Mouse (Mus musculus): ENCODE measurements at regions not wholly inside any gene's neighbourhood (a gene's known extent, or its start where the extent isn't known, plus 50 kb on each side); places are given as distances from the start of the nearest gene placed in this dataset.

DNA sequence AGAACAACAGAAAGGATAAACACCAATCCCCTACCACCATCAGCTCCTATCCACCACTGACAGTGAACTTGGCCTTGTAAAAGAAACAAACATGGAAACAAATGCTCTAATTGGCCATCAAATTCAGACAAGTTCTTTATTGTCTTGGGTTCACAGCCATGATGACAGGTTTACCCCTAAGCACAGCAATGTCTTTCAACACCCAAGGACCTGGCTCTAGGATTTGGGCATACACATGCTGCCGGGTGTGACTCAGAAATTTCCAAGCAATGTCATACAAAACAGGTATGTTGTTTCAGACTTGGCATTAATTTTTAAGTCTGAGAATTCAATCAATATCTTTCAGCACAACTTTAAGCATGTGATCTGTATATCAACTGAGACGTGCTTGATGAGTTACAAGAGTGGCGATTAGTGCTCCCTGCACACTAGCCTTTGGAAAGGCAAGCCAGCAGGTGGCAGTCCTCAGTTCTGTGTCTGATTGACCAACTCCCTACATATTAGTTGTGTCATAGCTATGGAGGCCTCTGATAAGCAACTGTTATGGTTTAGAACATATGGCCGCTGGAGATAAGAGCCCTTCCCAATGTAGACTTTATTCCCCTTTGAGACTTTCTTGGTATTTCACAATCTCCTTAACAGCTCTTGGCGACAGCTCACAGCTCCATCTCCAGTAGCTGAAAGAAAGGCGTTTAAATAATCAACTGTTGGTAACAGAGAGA is 149.2 kb upstream of the Bmp4 start:
- Histone ChIP-seq H3K4me1 (replicated peaks; ENCODE audit: low read depth, low read length) (no peaks in the 10 kb centered on the region), H3K36me3 (ENCODE audit: insufficient read depth, low read length) (no peaks in the 10 kb centered on the region), H3K4me3 (replicated peaks; ENCODE audit: low read length) (no peak overlapping the region), H3K27me3 (ENCODE audit: insufficient read depth, low read length) (no peaks in the 10 kb centered on the region), H3K9me3 (ENCODE audit: low read length) (0 out of 2 replicates have a peak, but pooled peaks cover 7% of the 10 kb centered on the region)
- TF ChIP-seq POU5F1 (IDR thresholded peaks at IDR 0.05; ENCODE audit: borderline replicate concordance, low read length) (no peak), NANOG (IDR thresholded peaks at IDR 0.05; ENCODE audit: borderline replicate concordance, low read length) (no peak), CTCF (conservative IDR thresholded peaks at IDR 0.05; ENCODE audit: low read length) (no peak)

DNA sequence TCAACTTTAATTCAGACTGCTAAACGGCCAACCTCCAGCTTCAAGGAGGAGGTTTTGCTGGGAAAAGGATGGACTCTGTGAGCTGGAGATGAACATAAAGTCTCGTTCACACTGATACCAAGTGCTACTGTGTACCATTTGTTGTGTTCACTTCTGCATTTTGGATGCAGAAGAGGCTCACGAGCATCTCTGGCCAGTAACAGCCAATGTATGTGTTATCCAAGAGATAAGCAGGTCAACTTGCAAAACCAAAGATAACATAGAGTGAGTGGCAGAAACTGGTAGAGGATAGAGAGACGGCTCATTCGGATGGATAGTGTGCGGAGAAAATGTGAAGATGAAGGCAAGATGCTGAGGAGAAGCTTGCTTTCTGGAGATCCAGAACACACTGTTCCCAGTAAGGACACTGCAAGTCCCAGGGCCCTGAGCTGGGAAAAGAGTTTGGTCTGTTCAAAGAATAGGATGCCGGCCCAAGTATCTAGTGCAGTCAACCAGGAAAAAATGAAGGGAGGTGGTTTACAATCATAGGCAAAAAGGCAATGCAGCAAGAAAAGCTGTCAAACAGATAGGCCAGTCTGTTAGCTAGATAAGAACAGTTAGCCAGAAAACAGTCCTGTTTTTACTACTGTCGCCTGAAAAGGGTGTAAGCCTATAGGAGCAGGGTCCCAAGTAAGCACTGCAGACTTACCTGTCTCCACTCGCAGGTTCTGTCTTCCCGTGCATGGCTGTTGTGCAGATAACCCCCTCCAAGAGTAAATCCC is 145.7 kb upstream of the Bmp4 start:
- no peaks in the 10 kb centered on the region for H3K4me1 ChIP-seq (replicated peaks; ENCODE audit: low read depth, low read length)
- H3K36me3 ChIP-seq (ENCODE audit: insufficient read depth, low read length) = no peaks in the 10 kb centered on the region
- H3K27me3 ChIP-seq (ENCODE audit: insufficient read depth, low read length) = no peaks in the 10 kb centered on the region
- TF ChIP-seq NANOG (IDR thresholded peaks at IDR 0.05; ENCODE audit: borderline replicate concordance, low read length) (no peak), CTCF (conservative IDR thresholded peaks at IDR 0.05; ENCODE audit: low read length) (no peak), POU5F1 (IDR thresholded peaks at IDR 0.05; ENCODE audit: borderline replicate concordance, low read length) (no peak)
- no peak overlapping the region for H3K4me3 ChIP-seq (replicated peaks; ENCODE audit: low read length)
- H3K9me3 ChIP-seq (ENCODE audit: low read length) = 0 out of 2 replicates have a peak, but pooled peaks cover 7% of the 10 kb centered on the region

DNA sequence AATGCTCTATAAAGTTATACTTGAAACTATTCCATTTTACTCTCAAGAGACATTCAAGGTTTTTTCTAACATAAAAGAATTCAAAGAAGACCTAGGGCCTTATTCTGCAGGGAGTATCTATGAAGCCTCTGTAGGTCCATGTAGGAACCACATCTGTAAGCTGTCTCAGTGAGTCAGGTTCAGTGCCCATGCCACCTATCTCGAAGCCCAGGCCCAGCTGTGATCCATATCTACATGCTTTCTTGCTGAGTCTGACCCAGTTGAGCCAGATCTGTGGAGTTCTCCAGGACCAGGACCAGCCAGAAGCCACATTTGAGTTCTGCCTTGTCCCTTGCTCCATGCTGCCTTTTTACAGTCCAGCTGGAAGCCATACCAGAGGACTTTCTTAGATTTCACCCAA is 142.2 kb upstream of the Bmp4 start:
- Histone ChIP-seq H3K9me3 (ENCODE audit: low read length) (peaks cover 8% of the 10 kb centered on the region; the same call in 1 of the 2 replicates), H3K27me3 (ENCODE audit: insufficient read depth, low read length) (peaks cover 3% of the 10 kb centered on the region; the same call in 1 of the 2 replicates), H3K4me1 (replicated peaks; ENCODE audit: low read depth, low read length) (no peaks in the 10 kb centered on the region), H3K4me3 (replicated peaks; ENCODE audit: low read length) (no peak overlapping the region), H3K36me3 (ENCODE audit: insufficient read depth, low read length) (no peaks in the 10 kb centered on the region)
- no peak for TF ChIP-seq NANOG (IDR thresholded peaks at IDR 0.05; ENCODE audit: borderline replicate concordance, low read length)
- no peak for TF ChIP-seq POU5F1 (IDR thresholded peaks at IDR 0.05; ENCODE audit: borderline replicate concordance, low read length)
- TF ChIP-seq CTCF (conservative IDR thresholded peaks at IDR 0.05; ENCODE audit: low read length) = no peak

DNA sequence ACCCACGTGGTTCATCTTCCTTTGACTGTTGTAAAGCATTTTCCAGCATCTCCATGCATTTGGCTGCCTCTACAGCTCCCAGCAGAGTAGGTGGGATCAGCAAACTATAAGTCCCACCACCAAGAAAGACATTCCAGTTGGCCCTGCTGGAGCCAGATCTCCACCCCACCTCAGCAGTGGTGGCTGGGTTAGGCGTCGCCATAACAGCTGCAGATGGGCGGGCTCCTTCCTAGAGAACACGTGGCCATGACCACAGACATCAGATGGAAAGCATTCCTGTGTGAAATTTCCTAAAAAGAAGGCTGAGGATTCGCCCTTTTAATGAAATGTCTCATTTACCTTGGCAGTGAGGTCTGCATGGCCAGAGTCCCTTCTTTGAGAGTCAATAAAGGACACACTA is 140.0 kb upstream of the Bmp4 start:
- H3K9me3 ChIP-seq (ENCODE audit: low read length) = peaks cover 8% of the 10 kb centered on the region; the same call in 1 of the 2 replicates
- H3K36me3 ChIP-seq (ENCODE audit: insufficient read depth, low read length) = no peaks in the 10 kb centered on the region
- H3K4me3 ChIP-seq (replicated peaks; ENCODE audit: low read length) = no peak overlapping the region
- peaks cover 3% of the 10 kb centered on the region; the same call in 1 of the 2 replicates for H3K27me3 ChIP-seq (ENCODE audit: insufficient read depth, low read length)
- TF ChIP-seq POU5F1 (IDR thresholded peaks at IDR 0.05; ENCODE audit: borderline replicate concordance, low read length) = no peak
- no peak for TF ChIP-seq CTCF (conservative IDR thresholded peaks at IDR 0.05; ENCODE audit: low read length)
- no peak for TF ChIP-seq NANOG (IDR thresholded peaks at IDR 0.05; ENCODE audit: borderline replicate concordance, low read length)
- no peaks in the 10 kb centered on the region for H3K4me1 ChIP-seq (replicated peaks; ENCODE audit: low read depth, low read length)

DNA sequence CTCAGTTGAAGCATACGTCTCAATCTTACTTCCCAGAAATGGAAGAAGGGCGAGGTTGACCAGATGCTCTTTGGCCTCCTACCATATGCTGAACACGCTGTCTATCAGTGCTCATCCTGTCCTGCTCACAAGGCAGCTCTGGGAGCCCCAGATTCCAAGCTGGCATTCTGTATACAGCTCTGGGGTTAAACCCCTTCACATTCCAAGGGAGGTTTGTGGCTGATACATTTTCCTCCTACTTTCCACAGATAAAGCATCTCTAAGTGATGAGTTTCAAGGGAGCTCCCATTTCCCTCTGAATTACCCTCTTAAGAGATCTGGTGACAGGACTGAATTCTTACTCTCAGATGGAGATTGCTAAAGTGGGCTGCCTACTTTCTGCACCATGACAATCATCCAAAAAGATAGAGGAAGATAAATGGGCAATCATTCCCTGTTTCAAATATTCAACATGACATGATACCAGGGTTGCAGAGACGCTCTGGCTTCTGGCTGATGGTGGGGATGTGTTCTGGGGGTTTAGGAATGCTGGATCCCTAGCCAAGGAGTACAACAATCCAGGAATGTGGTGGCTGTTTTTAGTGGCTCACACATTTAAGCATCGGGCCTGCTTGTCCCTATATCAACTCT is 138.7 kb upstream of the Bmp4 start:
- no peak for TF ChIP-seq NANOG (IDR thresholded peaks at IDR 0.05; ENCODE audit: borderline replicate concordance, low read length)
- TF ChIP-seq CTCF (conservative IDR thresholded peaks at IDR 0.05; ENCODE audit: low read length) = no peak
- Histone ChIP-seq H3K27me3 (ENCODE audit: insufficient read depth, low read length) (peaks cover 3% of the 10 kb centered on the region; the same call in 1 of the 2 replicates), H3K36me3 (ENCODE audit: insufficient read depth, low read length) (no peaks in the 10 kb centered on the region), H3K9me3 (ENCODE audit: low read length) (peaks cover 10% of the 10 kb centered on the region; the same call in 1 of the 2 replicates), H3K4me3 (replicated peaks; ENCODE audit: low read length) (no peak overlapping the region), H3K4me1 (replicated peaks; ENCODE audit: low read depth, low read length) (no peaks in the 10 kb centered on the region)

DNA sequence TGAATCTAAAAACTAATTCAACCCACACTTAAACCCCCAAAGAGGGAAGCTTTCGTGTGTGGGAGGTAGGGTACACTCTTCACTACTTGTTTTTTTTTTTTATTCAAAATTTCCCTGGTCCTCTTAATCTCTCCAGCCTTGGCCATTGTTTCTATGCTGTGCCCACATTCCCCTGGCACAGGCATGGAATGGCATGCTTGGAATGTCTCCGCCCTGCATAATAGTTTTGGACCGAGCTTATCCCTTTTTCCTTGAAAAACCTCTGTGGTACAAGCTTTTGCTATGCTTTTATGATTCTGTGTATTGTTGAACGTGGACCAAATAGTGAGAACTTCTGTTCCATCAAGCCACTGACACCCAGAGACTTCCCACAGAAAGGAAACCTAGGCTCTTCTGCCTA is 126.8 kb upstream of the Bmp4 start:
- TF ChIP-seq CTCF (conservative IDR thresholded peaks at IDR 0.05; ENCODE audit: low read length) (no peak), NANOG (IDR thresholded peaks at IDR 0.05; ENCODE audit: borderline replicate concordance, low read length) (no peak), POU5F1 (IDR thresholded peaks at IDR 0.05; ENCODE audit: borderline replicate concordance, low read length) (no peak)
- Histone ChIP-seq H3K4me3 (replicated peaks; ENCODE audit: low read length) (no peak overlapping the region), H3K36me3 (ENCODE audit: insufficient read depth, low read length) (no peaks in the 10 kb centered on the region), H3K4me1 (replicated peaks; ENCODE audit: low read depth, low read length) (no peaks in the 10 kb centered on the region), H3K27me3 (ENCODE audit: insufficient read depth, low read length) (0 out of 2 replicates have a peak, but pooled peaks cover 2% of the 10 kb centered on the region), H3K9me3 (ENCODE audit: low read length) (no peaks in the 10 kb centered on the region)

DNA sequence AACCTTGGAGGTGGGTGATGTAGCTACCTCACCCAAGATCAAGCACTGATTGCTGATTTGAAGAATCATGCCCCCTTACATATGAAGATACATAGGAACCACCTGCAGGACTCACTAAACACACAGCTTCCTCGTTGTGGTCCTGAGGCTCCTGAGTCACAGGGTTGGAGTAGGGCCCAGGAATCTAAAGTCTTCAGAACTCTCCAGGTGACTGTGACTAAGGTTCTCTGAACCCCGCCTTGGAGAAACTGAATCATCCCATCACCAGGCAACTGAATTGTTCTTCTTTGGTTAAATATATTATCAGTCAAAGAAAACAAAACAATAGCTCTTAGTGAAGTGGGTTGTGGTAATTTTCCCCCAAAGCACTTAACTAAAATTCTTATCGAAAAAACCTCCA is 125.8 kb upstream of the Bmp4 start:
- no peaks in the 10 kb centered on the region for H3K36me3 ChIP-seq (ENCODE audit: insufficient read depth, low read length)
- H3K4me1 ChIP-seq (replicated peaks; ENCODE audit: low read depth, low read length) = no peaks in the 10 kb centered on the region
- 0 out of 2 replicates have a peak, but pooled peaks cover 2% of the 10 kb centered on the region for H3K27me3 ChIP-seq (ENCODE audit: insufficient read depth, low read length)
- TF ChIP-seq POU5F1 (IDR thresholded peaks at IDR 0.05; ENCODE audit: borderline replicate concordance, low read length) (no peak), CTCF (conservative IDR thresholded peaks at IDR 0.05; ENCODE audit: low read length) (no peak), NANOG (IDR thresholded peaks at IDR 0.05; ENCODE audit: borderline replicate concordance, low read length) (no peak)
- H3K4me3 ChIP-seq (replicated peaks; ENCODE audit: low read length) = no peak overlapping the region
- no peaks in the 10 kb centered on the region for H3K9me3 ChIP-seq (ENCODE audit: low read length)

DNA sequence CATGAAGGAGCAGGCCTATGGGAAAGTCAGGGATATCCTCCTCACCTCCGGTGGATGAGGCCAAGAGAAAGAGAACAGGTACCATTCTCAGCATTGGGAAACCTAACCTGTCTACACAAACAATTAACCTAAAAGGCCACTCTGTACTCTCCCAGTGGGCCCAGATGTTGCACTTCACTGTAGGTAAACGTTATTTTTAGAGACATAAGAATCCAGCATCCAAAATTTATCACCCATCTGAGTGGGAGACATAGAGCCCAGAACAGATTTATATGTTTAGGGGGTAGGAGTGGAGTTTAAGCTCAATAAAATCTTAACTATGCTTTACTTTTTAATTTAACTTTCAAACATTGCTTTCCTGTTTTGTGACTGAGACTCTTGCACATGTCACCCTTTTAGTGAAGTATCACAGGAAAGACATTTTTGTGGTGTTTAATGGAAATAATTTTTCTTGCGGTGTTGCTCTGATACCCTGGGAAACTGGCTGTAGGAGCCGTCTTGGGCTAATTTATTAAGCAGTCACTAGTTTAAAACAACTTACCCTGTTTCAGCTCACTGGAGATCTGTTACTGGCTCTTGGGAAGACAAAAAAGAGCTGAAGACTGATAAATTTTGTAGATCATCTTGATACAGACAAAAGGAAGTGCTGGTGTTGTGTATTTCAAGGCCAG is 123.9 kb upstream of the Bmp4 start:
- Histone ChIP-seq H3K36me3 (ENCODE audit: insufficient read depth, low read length) (no peaks in the 10 kb centered on the region), H3K9me3 (ENCODE audit: low read length) (no peaks in the 10 kb centered on the region), H3K27me3 (ENCODE audit: insufficient read depth, low read length) (0 out of 2 replicates have a peak, but pooled peaks cover 2% of the 10 kb centered on the region), H3K4me3 (replicated peaks; ENCODE audit: low read length) (no peak overlapping the region), H3K4me1 (replicated peaks; ENCODE audit: low read depth, low read length) (no peaks in the 10 kb centered on the region)
- TF ChIP-seq POU5F1 (IDR thresholded peaks at IDR 0.05; ENCODE audit: borderline replicate concordance, low read length) = no peak
- no peak for TF ChIP-seq NANOG (IDR thresholded peaks at IDR 0.05; ENCODE audit: borderline replicate concordance, low read length)
- no peak for TF ChIP-seq CTCF (conservative IDR thresholded peaks at IDR 0.05; ENCODE audit: low read length)

Measured in E14TG2a.4 (cell line).